Comparison of ENCODE assay signal across 14 mouse cellular contexts in genomic region chr13:56040621-56041020, GRCm38 (mm10).
"Had no signal": no experiment of that assay in that cellular context is flagged by ENCODE, and none has a peak within 500 bp of the region (broad histone marks: within the 10 kb centered on the region; RNA-seq: fewer than 3 reads in every experiment).

No protein-coding gene starts in this region.

- DNase-seq: kidney, adult 2 months; kidney, postnatal 14 days; lung, postnatal 14 days; right cerebral cortex, postnatal 14 days; thymus, postnatal 4 days had no signal

- H3K9me3 ChIP-seq: kidney, embryonic 15.5 days; limb, embryonic 10.5 days; liver, embryonic 12.5 days; lung, embryonic 15.5 days; megakaryocyte, embryonic 14.5 days had no signal

- ATAC-seq: liver, embryonic 12.5 days; midbrain, embryonic 16.5 days had no signal

- H3K4me2 ChIP-seq: kidney, embryonic 15.5 days; liver, embryonic 12.5 days; lung, embryonic 15.5 days; midbrain, embryonic 11.5 days had no signal

- H3K27me3 ChIP-seq: liver, embryonic 12.5 days had no signal

- H3K27ac ChIP-seq: kidney, embryonic 15.5 days; left cerebral cortex, adult 2 months; limb, embryonic 10.5 days; liver, embryonic 12.5 days; lung, embryonic 15.5 days; macrophage had no signal

- H3K36me3 ChIP-seq: kidney, embryonic 15.5 days; limb, embryonic 10.5 days; liver, embryonic 12.5 days; lung, embryonic 15.5 days had no signal

- H3K4me1 ChIP-seq: kidney, embryonic 15.5 days; limb, embryonic 10.5 days; liver, embryonic 12.5 days; megakaryocyte, embryonic 14.5 days had no signal

- H3K9ac ChIP-seq: kidney, embryonic 15.5 days; liver, embryonic 12.5 days; lung, embryonic 15.5 days had no signal

- H3K4me3 ChIP-seq: kidney, embryonic 15.5 days; left cerebral cortex, adult 2 months; limb, embryonic 10.5 days; liver, embryonic 12.5 days; lung, embryonic 15.5 days; megakaryocyte, embryonic 14.5 days had no signal
